Mouse (Mus musculus): Measurements from ENCODE around the gene Hsf2bp. TPM values are rescaled to one million over a fixed set of nuclear protein-coding genes. Genes with fewer than 3 reads are reported as not detected.

Gene Hsf2bp
- polyA plus RNA-seq, 2 experiments = 0.59 to 0.74 TPM

DNA sequence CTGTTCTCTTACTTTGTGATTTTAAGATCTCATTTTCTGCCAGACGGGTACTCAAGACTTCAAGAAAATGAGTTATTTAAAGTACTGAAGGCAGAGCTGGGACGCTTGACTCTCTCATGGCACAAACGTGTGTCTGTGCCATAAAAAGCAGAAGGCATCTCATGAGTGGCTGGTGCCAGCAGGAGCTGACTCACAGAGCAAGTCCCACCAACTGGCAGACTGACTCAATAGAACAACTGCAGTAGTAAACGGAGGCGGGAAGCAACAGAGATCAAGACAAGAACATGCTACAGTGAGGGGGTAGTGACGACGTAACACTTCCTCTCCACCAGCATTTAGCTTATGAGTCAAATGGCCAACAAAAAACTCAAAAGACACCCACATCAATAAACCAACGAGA, 13.1 kb downstream of the Hsf2bp start:
- no peak for TF ChIP-seq POLR2A (IDR thresholded peaks at IDR 0.05; ENCODE audit: borderline replicate concordance, extremely low read depth, insufficient read depth, insufficient read length)
- Histone ChIP-seq H3K27ac (replicated peaks; ENCODE audit: low read depth, low read length) (no peak overlapping the region), H3K4me3 (replicated peaks; ENCODE audit: low read length) (no peak overlapping the region), H3K27me3 (ENCODE audit: control insufficient read depth, insufficient read depth, low read length) (no peaks in the 10 kb centered on the region), H3K36me3 (ENCODE audit: control insufficient read depth, insufficient read depth, low read length) (no peaks in the 10 kb centered on the region), H3K4me2 (replicated peaks; ENCODE audit: low read depth, low read length, severe bottlenecking) (no peak overlapping the region), H3K9ac (ENCODE audit: low read depth, low read length, severe bottlenecking) (no peak overlapping the region), H3K4me1 (ENCODE audit: control insufficient read depth, insufficient read depth, low read length) (peaks cover 4% of the 10 kb centered on the region; the same call in 1 of the 2 replicates), H3K9me3 (ENCODE audit: control insufficient read depth, low read length) (no peaks in the 10 kb centered on the region)
- DNase-seq (ENCODE audit: low spot score) = no peak
- WGBS = 64% methylated on average over 8 of the region's 8 CpGs
- ATAC-seq (ENCODE audit: low FRiP score, low read depth) = no peak

- no peak overlapping the region for H3K4me2 ChIP-seq (replicated peaks; ENCODE audit: low read depth, low read length, severe bottlenecking)
- TF ChIP-seq POLR2A (IDR thresholded peaks at IDR 0.05; ENCODE audit: borderline replicate concordance, extremely low read depth, insufficient read depth, insufficient read length) = no peak
- ATAC-seq (ENCODE audit: low FRiP score, low read depth) (no peak), DNase-seq (ENCODE audit: low spot score) (no peak)
- H3K9ac ChIP-seq (ENCODE audit: low read depth, low read length, severe bottlenecking) = no peak overlapping the region
- no peaks in the 10 kb centered on the region for H3K9me3 ChIP-seq (ENCODE audit: control insufficient read depth, low read length)
- no peak overlapping the region for H3K4me3 ChIP-seq (replicated peaks; ENCODE audit: low read length)
- H3K27me3 ChIP-seq (ENCODE audit: control insufficient read depth, insufficient read depth, low read length) = no peaks in the 10 kb centered on the region
- no peak overlapping the region for H3K27ac ChIP-seq (replicated peaks; ENCODE audit: low read depth, low read length)
- H3K4me1 ChIP-seq (ENCODE audit: control insufficient read depth, insufficient read depth, low read length) = peaks cover 4% of the 10 kb centered on the region; the same call in 1 of the 2 replicates
- WGBS = 71% methylated on average over 6 of the region's 6 CpGs
- no peaks in the 10 kb centered on the region for H3K36me3 ChIP-seq (ENCODE audit: control insufficient read depth, insufficient read depth, low read length)
Measured at GRCm38 (mm10) chr17:32022551-32022950, 13.6 kb downstream of the Hsf2bp start.

DNA sequence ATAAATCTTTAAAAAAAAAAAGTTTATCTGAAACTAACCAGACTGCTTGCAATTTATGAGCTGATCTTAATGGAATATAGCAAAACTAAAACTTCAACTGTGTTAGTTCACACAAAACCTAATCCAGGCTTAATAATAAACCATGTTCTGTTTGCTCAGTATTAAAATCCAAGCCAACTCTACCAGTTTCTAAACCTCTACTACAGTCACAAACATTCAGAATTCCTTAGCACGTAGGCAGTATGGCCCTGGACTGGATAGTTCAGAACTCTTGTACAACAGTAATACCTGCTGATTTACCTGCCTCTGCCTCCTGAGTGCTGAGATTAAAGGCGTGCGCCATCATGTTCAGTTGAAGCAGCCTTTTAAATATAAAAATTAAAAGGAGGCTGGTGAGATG, 14.2 kb downstream of the Hsf2bp start:
- no peak for TF ChIP-seq POLR2A (IDR thresholded peaks at IDR 0.05; ENCODE audit: borderline replicate concordance, extremely low read depth, insufficient read depth, insufficient read length)

GRCm38 (mm10) chr17:32018127-32018894, 17.8 kb downstream of the Hsf2bp start:
- DNase-seq (ENCODE audit: low spot score) = no peak
- Histone ChIP-seq H3K9me3 (ENCODE audit: control insufficient read depth, low read length) (no peaks in the 10 kb centered on the region), H3K4me2 (replicated peaks; ENCODE audit: low read depth, low read length, severe bottlenecking) (no peak overlapping the region), H3K27ac (replicated peaks; ENCODE audit: low read depth, low read length) (no peak overlapping the region), H3K4me1 (ENCODE audit: control insufficient read depth, insufficient read depth, low read length) (no peaks in the 10 kb centered on the region), H3K27me3 (ENCODE audit: control insufficient read depth, insufficient read depth, low read length) (no peaks in the 10 kb centered on the region), H3K4me3 (replicated peaks; ENCODE audit: low read length) (no peak overlapping the region), H3K9ac (ENCODE audit: low read depth, low read length, severe bottlenecking) (no peak overlapping the region), H3K36me3 (ENCODE audit: control insufficient read depth, insufficient read depth, low read length) (no peaks in the 10 kb centered on the region)
- WGBS = 73% methylated on average over 5 of the region's 5 CpGs
- peak; percentile 53; the same call in 1 of the 2 replicates for ATAC-seq (ENCODE audit: low FRiP score, low read depth)
- no peak for TF ChIP-seq POLR2A (IDR thresholded peaks at IDR 0.05; ENCODE audit: borderline replicate concordance, extremely low read depth, insufficient read depth, insufficient read length)

More for the DNA sequence above, 14.2 kb downstream of the Hsf2bp start:
- Histone ChIP-seq H3K27me3 (ENCODE audit: control insufficient read depth, insufficient read depth, low read length) (no peaks in the 10 kb centered on the region), H3K27ac (replicated peaks; ENCODE audit: low read depth, low read length) (no peak overlapping the region), H3K4me3 (replicated peaks; ENCODE audit: low read length) (no peak overlapping the region), H3K4me2 (replicated peaks; ENCODE audit: low read depth, low read length, severe bottlenecking) (no peak overlapping the region), H3K9ac (ENCODE audit: low read depth, low read length, severe bottlenecking) (no peak overlapping the region), H3K4me1 (ENCODE audit: control insufficient read depth, insufficient read depth, low read length) (peaks cover 4% of the 10 kb centered on the region; the same call in 1 of the 2 replicates), H3K36me3 (ENCODE audit: control insufficient read depth, insufficient read depth, low read length) (no peaks in the 10 kb centered on the region), H3K9me3 (ENCODE audit: control insufficient read depth, low read length) (no peaks in the 10 kb centered on the region)
- DNase-seq (ENCODE audit: low spot score) = no peak
- ATAC-seq (ENCODE audit: low FRiP score, low read depth) = no peak
- WGBS = 89% methylated on average over 3 of the region's 3 CpGs

DNA sequence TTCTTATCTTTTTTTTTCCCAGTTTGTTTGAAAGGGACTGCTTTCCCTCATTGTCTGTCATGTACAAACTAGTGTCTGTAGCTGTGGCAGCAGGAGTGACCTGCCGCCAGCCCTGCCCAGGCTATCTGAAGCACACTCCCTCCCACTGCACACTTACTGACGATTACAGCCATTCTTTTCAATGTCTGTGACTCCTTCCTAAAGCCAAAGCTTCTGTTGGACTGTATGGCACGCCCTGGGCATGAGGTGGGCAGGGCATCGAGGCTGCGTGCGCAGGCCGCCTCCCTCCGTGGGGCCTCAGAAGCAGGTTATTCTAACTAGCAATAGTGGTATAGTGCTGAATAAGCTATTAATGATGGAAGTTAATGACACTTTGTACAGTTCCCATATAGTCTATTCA, 19.7 kb downstream of the Hsf2bp start:
- Histone ChIP-seq H3K36me3 (ENCODE audit: control insufficient read depth, insufficient read depth, low read length) (no peaks in the 10 kb centered on the region), H3K9me3 (ENCODE audit: control insufficient read depth, low read length) (no peaks in the 10 kb centered on the region), H3K4me2 (replicated peaks; ENCODE audit: low read depth, low read length, severe bottlenecking) (no peak overlapping the region), H3K27me3 (ENCODE audit: control insufficient read depth, insufficient read depth, low read length) (no peaks in the 10 kb centered on the region), H3K9ac (ENCODE audit: low read depth, low read length, severe bottlenecking) (no peak overlapping the region), H3K27ac (replicated peaks; ENCODE audit: low read depth, low read length) (no peak overlapping the region), H3K4me3 (replicated peaks; ENCODE audit: low read length) (no peak overlapping the region), H3K4me1 (ENCODE audit: control insufficient read depth, insufficient read depth, low read length) (no peaks in the 10 kb centered on the region)
- DNase-seq (ENCODE audit: low spot score) (no peak), ATAC-seq (ENCODE audit: low FRiP score, low read depth) (no peak)
- 89% methylated on average over 8 of the region's 8 CpGs for WGBS
- no peak for TF ChIP-seq POLR2A (IDR thresholded peaks at IDR 0.05; ENCODE audit: borderline replicate concordance, extremely low read depth, insufficient read depth, insufficient read length)

All from limb, embryonic 14.5 days (tissue).